Mouse (Mus musculus): ENCODE results near the gene Gm39566. TPM values are rescaled to one million over a fixed set of nuclear protein-coding genes. Genes with fewer than 3 reads are reported as not detected.

The Gm39566 gene
- total RNA-seq, 2 experiments from 2014 or later: not detected

- no peak for DNase-seq (ENCODE audit: low spot score in 2 of 2)
- intact Hi-C loops (cut with DNase I): loop anchor here (2.0 kb wide), 3 partner anchors 33 to 77 kb away; partner anchors contain the start of gene Polr2a
Observed at GRCm38 (mm10) chr11:69835966-69836335, 20.9 kb upstream of the Gm39566 start.

- intact Hi-C loops (cut with DNase I): no loop called here
- no peak for DNase-seq (ENCODE audit: low spot score in 2 of 2)
Observed at GRCm38 (mm10) chr11:69835326-69835965, 20.3 kb upstream of the Gm39566 start.

GRCm38 (mm10) chr11:69834001-69834549 is 19.0 kb upstream of the Gm39566 start:
- intact Hi-C loops (cut with DNase I): no loop called here
- DNase-seq (ENCODE audit: low spot score in 2 of 2): peak in 1 of 2 experiments; percentile 39

- intact Hi-C loops (cut with DNase I): loop anchor here (2.0 kb wide), 1 partner anchor 151 kb away; the partner anchor contains the start of gene Senp3
- DNase-seq (ENCODE audit: low spot score in 2 of 2): no peak
Observed at GRCm38 (mm10) chr11:69833554-69833953, 18.5 kb upstream of the Gm39566 start.

GRCm38 (mm10) chr11:69828832-69829231 is 13.7 kb upstream of the Gm39566 start:
- no peak for DNase-seq (ENCODE audit: low spot score in 2 of 2)
- intact Hi-C loops (cut with DNase I): no loop called here

- DNase-seq (ENCODE audit: low spot score in 2 of 2): no peak
- intact Hi-C loops (cut with DNase I): no loop called here
Observed at GRCm38 (mm10) chr11:69823456-69823855, 8.4 kb upstream of the Gm39566 start.

GRCm38 (mm10) chr11:69822080-69822479 is 7.0 kb upstream of the Gm39566 start, which contains the start of gene Spem1:
TSS of gene Spem1 (minus strand) at chr11:69822180.
- no peak for DNase-seq (ENCODE audit: low spot score in 2 of 2)
- intact Hi-C loops (cut with DNase I): no loop called here

GRCm38 (mm10) chr11:69818871-69819270 is 3.8 kb upstream of the Gm39566 start:
- intact Hi-C loops (cut with DNase I): no loop called here

GRCm38 (mm10) chr11:69818365-69818764 is 3.3 kb upstream of the Gm39566 start, which contains the start of gene Spem2:
TSS of gene Spem2 (minus strand) at chr11:69818465.
- no peak for DNase-seq (ENCODE audit: low spot score in 2 of 2)
- intact Hi-C loops (cut with DNase I): no loop called here

More at GRCm38 (mm10) chr11:69818871-69819270, 3.8 kb upstream of the Gm39566 start:
- DNase-seq (ENCODE audit: low spot score in 2 of 2): no peak

- intact Hi-C loops (cut with DNase I): no loop called here
- DNase-seq (ENCODE audit: low spot score in 2 of 2): no peak
Observed at GRCm38 (mm10) chr11:69816520-69816919, 1.4 kb upstream of the Gm39566 start.

GRCm38 (mm10) chr11:69810280-69810679 is 4.8 kb downstream of the Gm39566 start:
- no peak for DNase-seq (ENCODE audit: low spot score in 2 of 2)
- intact Hi-C loops (cut with DNase I): no loop called here

- intact Hi-C loops (cut with DNase I): loop anchor here (5.0 kb wide), 1 partner anchor 70 kb away; the partner anchor contains the start of gene Tmem95
- no peak for DNase-seq (ENCODE audit: low spot score in 2 of 2)
Observed at GRCm38 (mm10) chr11:69807641-69808040, 7.5 kb downstream of the Gm39566 start.

GRCm38 (mm10) chr11:69806378-69806777 is 8.7 kb downstream of the Gm39566 start:
- intact Hi-C loops (cut with DNase I): loop anchor here (5.0 kb wide), 1 partner anchor 71 kb away; the partner anchor contains the start of gene Tmem95
- DNase-seq (ENCODE audit: low spot score in 2 of 2): no peak

- intact Hi-C loops (cut with DNase I): loop anchor here (5.0 kb wide), 1 partner anchor 72 kb away; the partner anchor contains the start of gene Tmem95
- DNase-seq (ENCODE audit: low spot score in 2 of 2): no peak
Observed at GRCm38 (mm10) chr11:69804972-69805909, 9.9 kb downstream of the Gm39566 start, which contains the start of gene Tmem102. TSS of gene Tmem102 (minus strand) at chr11:69805624.

- intact Hi-C loops (cut with DNase I): no loop called here
- DNase-seq (ENCODE audit: low spot score in 2 of 2): no peak
Observed at GRCm38 (mm10) chr11:69804652-69804940, 10.5 kb downstream of the Gm39566 start.

- intact Hi-C loops (cut with DNase I): loop anchor here (2.0 kb wide), 2 partner anchors 33 to 45 kb away; partner anchors contain the start of genes Nlgn2 and Polr2a
- peak; percentile 63 to 72 for DNase-seq (ENCODE audit: low spot score in 2 of 2)
Observed at GRCm38 (mm10) chr11:69803786-69804651, 11.1 kb downstream of the Gm39566 start.

- DNase-seq (ENCODE audit: low spot score in 2 of 2): no peak
- intact Hi-C loops (cut with DNase I): loop anchor here (2.0 kb wide), 2 partner anchors 33 to 45 kb away; partner anchors contain the start of genes Nlgn2 and Polr2a
Observed at GRCm38 (mm10) chr11:69803328-69803727, 11.8 kb downstream of the Gm39566 start.

- peak; percentile 74 to 80 for DNase-seq (ENCODE audit: low spot score in 2 of 2)
- intact Hi-C loops (cut with DNase I): loop anchor here (2.0 kb wide), 2 partner anchors 34 to 44 kb away; partner anchors contain the start of genes Nlgn2 and Polr2a
Observed at GRCm38 (mm10) chr11:69802648-69803105, 12.4 kb downstream of the Gm39566 start.
